Mouse (Mus musculus): Measurements from ENCODE around the gene Rad18. TPM values are rescaled to one million over a fixed set of nuclear protein-coding genes. Genes with fewer than 3 reads are reported as not detected.
"Not testable (repeated sequence)": the region's sequence is repeated elsewhere in the genome, so short reads cannot be mapped to it uniquely, and the experiment has no call there.

The Rad18 gene
- polyA plus RNA-seq, 1 experiment from 2014 or later, result 24.1 TPM

GRCm38 (mm10) chr6:112720409-112721080 is 24.1 kb upstream of the Rad18 start:
- DNase-seq (ENCODE audit: low spot score) (no peak), ATAC-seq (replicated peaks; ENCODE audit: low FRiP score, low read depth) (no peak)
- Histone ChIP-seq H3K4me1 (replicated peaks; ENCODE audit: insufficient read depth, low read length) (no peaks in the 10 kb centered on the region), H3K27me3 (ENCODE audit: insufficient read depth, low read length) (no peaks in the 10 kb centered on the region), H3K27ac (no peak overlapping the region), H3K9ac (ENCODE audit: low read depth, low read length) (no peak overlapping the region), H3K4me2 (ENCODE audit: low read length) (no peak overlapping the region), H3K9me3 (replicated peaks; ENCODE audit: low read length) (no peaks in the 10 kb centered on the region), H3K36me3 (ENCODE audit: insufficient read depth, low read length) (no peaks in the 10 kb centered on the region), H3K4me3 (replicated peaks; ENCODE audit: low read depth, low read length) (no peak overlapping the region)
- TF ChIP-seq CTCF (IDR thresholded peaks at IDR 0.05; ENCODE audit: low read depth), result no peak
- WGBS, result 83% methylated on average over 5 of the region's 5 CpGs

DNA sequence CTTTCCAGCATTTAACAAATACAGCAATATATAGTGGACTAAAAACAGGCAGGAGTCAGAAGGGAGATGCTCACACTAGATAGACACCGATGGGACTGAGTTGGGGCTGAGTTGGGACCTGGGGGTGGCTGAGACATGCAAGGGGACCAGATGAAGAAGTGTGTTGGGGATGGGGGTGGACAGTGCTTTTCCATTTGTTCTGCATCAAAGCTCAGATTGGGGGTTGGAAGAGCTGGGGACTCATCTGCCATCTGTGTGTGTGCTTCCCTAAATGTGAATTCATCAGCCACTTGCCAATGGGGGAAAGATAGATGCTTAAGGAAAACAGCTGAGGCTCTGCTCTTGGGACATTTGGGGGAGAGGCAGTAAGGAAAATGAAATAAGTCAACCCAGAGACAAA is 23.5 kb upstream of the Rad18 start:
- H3K4me2 ChIP-seq (ENCODE audit: low read length), result no peak overlapping the region
- no peak overlapping the region for H3K27ac ChIP-seq
- no peak for DNase-seq (ENCODE audit: low spot score)
- H3K9ac ChIP-seq (ENCODE audit: low read depth, low read length), result no peak overlapping the region
- no peaks in the 10 kb centered on the region for H3K4me1 ChIP-seq (replicated peaks; ENCODE audit: insufficient read depth, low read length)
- H3K27me3 ChIP-seq (ENCODE audit: insufficient read depth, low read length), result no peaks in the 10 kb centered on the region
- no peak for ATAC-seq (replicated peaks; ENCODE audit: low FRiP score, low read depth)
- H3K36me3 ChIP-seq (ENCODE audit: insufficient read depth, low read length), result no peaks in the 10 kb centered on the region
- no peak overlapping the region for H3K4me3 ChIP-seq (replicated peaks; ENCODE audit: low read depth, low read length)
- no peaks in the 10 kb centered on the region for H3K9me3 ChIP-seq (replicated peaks; ENCODE audit: low read length)
- no peak for TF ChIP-seq CTCF (IDR thresholded peaks at IDR 0.05; ENCODE audit: low read depth)
- 90% methylated on average over 1 of the region's 1 CpGs for WGBS

GRCm38 (mm10) chr6:112717168-112717567 is 20.7 kb upstream of the Rad18 start:
- Histone ChIP-seq H3K4me3 (replicated peaks; ENCODE audit: low read depth, low read length) (no peak overlapping the region), H3K4me2 (ENCODE audit: low read length) (no peak overlapping the region), H3K9me3 (replicated peaks; ENCODE audit: low read length) (no peaks in the 10 kb centered on the region), H3K27me3 (ENCODE audit: insufficient read depth, low read length) (no peaks in the 10 kb centered on the region), H3K4me1 (replicated peaks; ENCODE audit: insufficient read depth, low read length) (no peaks in the 10 kb centered on the region), H3K36me3 (ENCODE audit: insufficient read depth, low read length) (no peaks in the 10 kb centered on the region), H3K27ac (no peak overlapping the region), H3K9ac (ENCODE audit: low read depth, low read length) (no peak overlapping the region)
- WGBS, result 52% methylated on average over 5 of the region's 5 CpGs
- peak; percentile 54 for DNase-seq (ENCODE audit: low spot score)
- ATAC-seq (replicated peaks; ENCODE audit: low FRiP score, low read depth), result no peak
- TF ChIP-seq CTCF (IDR thresholded peaks at IDR 0.05; ENCODE audit: low read depth), result peak; percentile 69

GRCm38 (mm10) chr6:112713951-112714350 is 17.5 kb upstream of the Rad18 start:
- H3K27ac ChIP-seq, result no peak overlapping the region
- no peaks in the 10 kb centered on the region for H3K27me3 ChIP-seq (ENCODE audit: insufficient read depth, low read length)
- H3K9ac ChIP-seq (ENCODE audit: low read depth, low read length), result no peak overlapping the region
- WGBS, result 71% methylated on average over 3 of the region's 3 CpGs
- no peak for ATAC-seq (replicated peaks; ENCODE audit: low FRiP score, low read depth)
- no peaks in the 10 kb centered on the region for H3K36me3 ChIP-seq (ENCODE audit: insufficient read depth, low read length)
- H3K4me3 ChIP-seq (replicated peaks; ENCODE audit: low read depth, low read length), result no peak overlapping the region
- no peaks in the 10 kb centered on the region for H3K4me1 ChIP-seq (replicated peaks; ENCODE audit: insufficient read depth, low read length)
- H3K4me2 ChIP-seq (ENCODE audit: low read length), result no peak overlapping the region
- H3K9me3 ChIP-seq (replicated peaks; ENCODE audit: low read length), result no peaks in the 10 kb centered on the region
- TF ChIP-seq CTCF (IDR thresholded peaks at IDR 0.05; ENCODE audit: low read depth), result no peak
- no peak for DNase-seq (ENCODE audit: low spot score)

- H3K9me3 ChIP-seq (replicated peaks; ENCODE audit: low read length); DNase-seq (ENCODE audit: low spot score); H3K4me1 ChIP-seq (replicated peaks; ENCODE audit: insufficient read depth, low read length); H3K27me3 ChIP-seq (ENCODE audit: insufficient read depth, low read length); H3K36me3 ChIP-seq (ENCODE audit: insufficient read depth, low read length); ATAC-seq (replicated peaks; ENCODE audit: low FRiP score, low read depth); H3K9ac ChIP-seq (ENCODE audit: low read depth, low read length); H3K27ac ChIP-seq; H3K4me2 ChIP-seq (ENCODE audit: low read length); H3K4me3 ChIP-seq (replicated peaks; ENCODE audit: low read depth, low read length): not testable (repeated sequence)
- 87% methylated on average over 4 of the region's 4 CpGs for WGBS
Measured at GRCm38 (mm10) chr6:112702296-112702695, 5.8 kb upstream of the Rad18 start.

DNA sequence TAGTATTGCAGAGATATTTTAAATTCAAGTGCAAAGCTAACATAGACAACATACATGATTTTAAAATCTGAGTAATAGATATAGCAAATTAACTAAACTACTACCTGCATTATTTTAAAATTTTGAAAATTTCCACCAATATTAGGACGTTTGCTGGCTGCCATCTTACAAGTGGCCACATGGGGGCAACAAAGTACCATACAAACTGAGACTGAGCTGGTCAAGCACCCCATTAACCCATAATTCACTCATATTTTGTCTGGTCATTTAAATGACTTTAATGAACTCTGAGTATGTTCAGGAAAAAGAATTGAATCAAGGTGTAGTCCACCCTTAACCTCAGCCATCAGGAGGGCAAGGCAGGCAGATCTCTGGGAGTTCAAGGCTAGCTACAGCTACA is 3.9 kb upstream of the Rad18 start:
- H3K4me3 ChIP-seq (replicated peaks; ENCODE audit: low read depth, low read length), result no peak overlapping the region

GRCm38 (mm10) chr6:112699115-112699514 is 2.6 kb upstream of the Rad18 start:
- H3K4me2 ChIP-seq (ENCODE audit: low read length), result no peak overlapping the region
- no peak overlapping the region for H3K27ac ChIP-seq
- no peak overlapping the region for H3K4me3 ChIP-seq (replicated peaks; ENCODE audit: low read depth, low read length)
- H3K9me3 ChIP-seq (replicated peaks; ENCODE audit: low read length), result no peaks in the 10 kb centered on the region
- WGBS, result 68% methylated on average over 1 of the region's 1 CpGs
- no peaks in the 10 kb centered on the region for H3K36me3 ChIP-seq (ENCODE audit: insufficient read depth, low read length)
- no peaks in the 10 kb centered on the region for H3K27me3 ChIP-seq (ENCODE audit: insufficient read depth, low read length)
- no peak for ATAC-seq (replicated peaks; ENCODE audit: low FRiP score, low read depth)
- peaks cover 5% of the 10 kb centered on the region; the same call in 1 of the 2 replicates for H3K4me1 ChIP-seq (replicated peaks; ENCODE audit: insufficient read depth, low read length)
- no peak for TF ChIP-seq CTCF (IDR thresholded peaks at IDR 0.05; ENCODE audit: low read depth)
- no peak overlapping the region for H3K9ac ChIP-seq (ENCODE audit: low read depth, low read length)
- DNase-seq (ENCODE audit: low spot score), result no peak

More for the DNA sequence above, 3.9 kb upstream of the Rad18 start:
- H3K9ac ChIP-seq (ENCODE audit: low read depth, low read length), result no peak overlapping the region
- TF ChIP-seq CTCF (IDR thresholded peaks at IDR 0.05; ENCODE audit: low read depth), result peak; percentile 94
- no peak overlapping the region for H3K4me2 ChIP-seq (ENCODE audit: low read length)
- peaks cover 5% of the 10 kb centered on the region; the same call in 1 of the 2 replicates for H3K4me1 ChIP-seq (replicated peaks; ENCODE audit: insufficient read depth, low read length)
- no peaks in the 10 kb centered on the region for H3K27me3 ChIP-seq (ENCODE audit: insufficient read depth, low read length)
- WGBS, result 0% methylated on average over 1 of the region's 1 CpGs
- ATAC-seq (replicated peaks; ENCODE audit: low FRiP score, low read depth), result no peak; the same call in 1 of the 2 replicates
- no peaks in the 10 kb centered on the region for H3K9me3 ChIP-seq (replicated peaks; ENCODE audit: low read length)
- DNase-seq (ENCODE audit: low spot score), result peak; percentile 68
- H3K36me3 ChIP-seq (ENCODE audit: insufficient read depth, low read length), result no peaks in the 10 kb centered on the region
- H3K27ac ChIP-seq, result no peak overlapping the region

Data from kidney, postnatal 0 days (tissue).